Mouse (Mus musculus): Measurements from ENCODE around the gene Pex11b. TPM values are rescaled to one million over a fixed set of nuclear protein-coding genes. Genes with fewer than 3 reads are reported as not detected.
"Not testable (repeated sequence)": the region's sequence is repeated elsewhere in the genome, so short reads cannot be mapped to it uniquely, and the experiment has no call there.

Pex11b gene
- 10 to 100 TPM; 53.7 to 61.7 TPM for total RNA-seq (2021)
- long read RNA-seq, experiment 1, transcript Pex11b-206 (4 exons, 1,017 nt), result minor isoform, 5 of 85 reads
- long read RNA-seq, experiment 1, transcript Pex11b-202 (4 exons, 2,424 nt), result major isoform, 68 of 85 reads
- long read RNA-seq, experiment 1, partial matches to known transcripts, result 5 of 85 reads
- long read RNA-seq, experiment 1, other reads (novel, unspliced or antisense), result 3 of 85 reads
- long read RNA-seq, experiment 2, transcript Pex11b-206 (4 exons, 1,017 nt), result minor isoform, 10 of 105 reads
- long read RNA-seq, experiment 2, transcript Pex11b-202 (4 exons, 2,424 nt), result major isoform, 77 of 105 reads
- long read RNA-seq, experiment 2, partial matches to known transcripts, result 13 of 105 reads
- long read RNA-seq, experiment 2, other reads (novel, unspliced or antisense), result 2 of 105 reads

GRCm38 (mm10) chr3:96634928-96635879, at the start of gene Pex11b, which contains the start of gene Gm42957:
Gene Pex11b, plus strand, starts transcription at chr3:96635376.
Gene Gm42957, plus strand, starts transcription at chr3:96635474.
- peak; percentile 79 to 80 for DNase-seq (ENCODE audit: low spot score in 2 of 2)

- no peak for DNase-seq (ENCODE audit: low spot score in 2 of 2)
Observed at GRCm38 (mm10) chr3:96590657-96591056, 44.5 kb upstream of the Pex11b start.

- no peak for DNase-seq (ENCODE audit: low spot score in 2 of 2)
Observed at GRCm38 (mm10) chr3:96593374-96593773, 41.8 kb upstream of the Pex11b start.

- DNase-seq (ENCODE audit: low spot score in 2 of 2), result peak; percentile 81 to 91
Observed at GRCm38 (mm10) chr3:96593790-96594560, 41.2 kb upstream of the Pex11b start, which contains the start of gene Polr3gl. Gene Polr3gl, minus strand, starts transcription at chr3:96594181.

GRCm38 (mm10) chr3:96594851-96595250, 40.3 kb upstream of the Pex11b start:
- DNase-seq (ENCODE audit: low spot score in 2 of 2), result no peak

- no peak for DNase-seq (ENCODE audit: low spot score in 2 of 2)
Observed at GRCm38 (mm10) chr3:96595661-96596060, 39.5 kb upstream of the Pex11b start.

GRCm38 (mm10) chr3:96596228-96596707, 38.9 kb upstream of the Pex11b start, which contains the start of gene Ankrd34a:
Gene Ankrd34a, plus strand, starts transcription at chr3:96596636.
- DNase-seq (ENCODE audit: low spot score in 2 of 2), result no peak

GRCm38 (mm10) chr3:96596855-96597254, 38.3 kb upstream of the Pex11b start:
- DNase-seq (ENCODE audit: low spot score in 2 of 2), result no peak

- no peak for DNase-seq (ENCODE audit: low spot score in 2 of 2)
Observed at GRCm38 (mm10) chr3:96597435-96597891, 37.7 kb upstream of the Pex11b start.

- DNase-seq (ENCODE audit: low spot score in 2 of 2), result peak in 1 of 2 experiments; percentile 40
Observed at GRCm38 (mm10) chr3:96598156-96599068, 36.8 kb upstream of the Pex11b start.

- DNase-seq (ENCODE audit: low spot score in 2 of 2), result no peak
Observed at GRCm38 (mm10) chr3:96599069-96599393, 36.1 kb upstream of the Pex11b start.

GRCm38 (mm10) chr3:96599411-96599810, 35.8 kb upstream of the Pex11b start:
- DNase-seq (ENCODE audit: low spot score in 2 of 2), result no peak

GRCm38 (mm10) chr3:96600639-96601250, 34.4 kb upstream of the Pex11b start, which contains the start of gene Lix1l:
Gene Lix1l, plus strand, starts transcription at chr3:96601149.
- peak; percentile 66 to 84 for DNase-seq (ENCODE audit: low spot score in 2 of 2)

GRCm38 (mm10) chr3:96601251-96601787, 33.9 kb upstream of the Pex11b start:
- DNase-seq (ENCODE audit: low spot score in 2 of 2), result peak in 1 of 2 experiments; percentile 50

- DNase-seq (ENCODE audit: low spot score in 2 of 2), result no peak
Observed at GRCm38 (mm10) chr3:96601941-96602703, 33.1 kb upstream of the Pex11b start.

- DNase-seq (ENCODE audit: low spot score in 2 of 2), result no peak
Observed at GRCm38 (mm10) chr3:96602704-96603084, 32.5 kb upstream of the Pex11b start.

- no peak for DNase-seq (ENCODE audit: low spot score in 2 of 2)
Observed at GRCm38 (mm10) chr3:96603311-96603710, 31.9 kb upstream of the Pex11b start.

- not testable (repeated sequence) for DNase-seq (ENCODE audit: low spot score in 2 of 2)
Observed at GRCm38 (mm10) chr3:96606007-96606406, 29.2 kb upstream of the Pex11b start.

Data from adrenal gland, postnatal 4 days (tissue).